Mouse (Mus musculus): ENCODE results near the gene Zfp106. TPM values are rescaled to one million over a fixed set of nuclear protein-coding genes. Genes with fewer than 3 reads are reported as not detected.

Zfp106 gene
- polyA plus RNA-seq (2015; fragmentation: Nextera tagmentation; extraction: Ambion mirVana): 25.6 and 29.1 TPM in 2 replicates

DNA sequence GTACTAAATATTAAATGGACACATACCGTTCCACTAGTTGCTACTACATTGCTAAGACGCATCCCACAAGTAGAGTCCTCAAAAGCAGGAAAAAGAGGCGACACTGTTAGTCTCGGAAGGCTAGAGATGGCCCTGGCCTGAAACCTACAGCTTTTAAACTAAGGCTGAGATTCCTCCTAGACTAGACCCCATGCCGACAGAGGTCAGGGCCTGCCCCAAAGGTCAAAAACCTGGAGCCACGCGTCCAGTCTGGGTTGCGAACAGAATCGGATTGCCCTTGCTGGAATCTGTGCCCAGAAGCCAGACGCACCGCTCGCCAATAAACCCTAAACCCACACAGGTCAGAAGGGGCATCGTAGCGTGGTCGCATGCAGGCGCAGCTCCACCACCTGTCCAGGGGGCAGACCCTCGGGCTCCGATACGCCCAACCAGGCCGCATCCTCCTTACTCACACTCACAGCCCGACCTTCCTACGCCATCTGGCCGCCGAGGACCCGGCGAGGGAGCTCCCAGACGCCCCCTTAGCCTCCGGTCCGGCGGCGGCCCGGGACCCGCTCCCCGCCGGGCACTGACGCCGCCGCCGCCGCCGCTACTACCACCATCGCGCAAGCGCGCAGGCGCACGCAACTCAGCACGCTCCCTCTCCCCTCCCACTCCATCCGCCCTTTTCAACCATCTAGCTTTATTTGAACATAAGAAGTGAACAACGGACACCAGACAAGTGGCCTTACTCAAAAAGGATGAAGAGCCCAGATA, at the start of gene Zfp106:
Gene Zfp106 (minus strand): TSS at position 609 of the 756 bp plus-strand sequence.
- H3K4me2 ChIP-seq: peak within 1 kb of the TSS; percentile 79
- WGBS (ENCODE audit: insufficient replicate concordance): under 1% methylated on average over 50 of the region's 50 CpGs
- H3K27ac ChIP-seq: peak within 1 kb of the TSS; percentile 76
- peak within 1 kb of the TSS; percentile 90 for H3K9ac ChIP-seq
- ATAC-seq (ENCODE audit: low read depth) (peak; percentile 73), DNase-seq (peak; percentile 82)
- H3K4me3 ChIP-seq (replicated peaks): peak within 1 kb of the TSS; percentile 86
- peaks cover 60% of the 10 kb centered on the region for H3K4me1 ChIP-seq (replicated peaks)
- H3K27me3 ChIP-seq: no peaks in the 10 kb centered on the region
- no peaks in the 10 kb centered on the region for H3K9me3 ChIP-seq (replicated peaks)
- 0 out of 2 replicates have a peak, but pooled peaks cover 5% of the 10 kb centered on the region for H3K36me3 ChIP-seq

DNA sequence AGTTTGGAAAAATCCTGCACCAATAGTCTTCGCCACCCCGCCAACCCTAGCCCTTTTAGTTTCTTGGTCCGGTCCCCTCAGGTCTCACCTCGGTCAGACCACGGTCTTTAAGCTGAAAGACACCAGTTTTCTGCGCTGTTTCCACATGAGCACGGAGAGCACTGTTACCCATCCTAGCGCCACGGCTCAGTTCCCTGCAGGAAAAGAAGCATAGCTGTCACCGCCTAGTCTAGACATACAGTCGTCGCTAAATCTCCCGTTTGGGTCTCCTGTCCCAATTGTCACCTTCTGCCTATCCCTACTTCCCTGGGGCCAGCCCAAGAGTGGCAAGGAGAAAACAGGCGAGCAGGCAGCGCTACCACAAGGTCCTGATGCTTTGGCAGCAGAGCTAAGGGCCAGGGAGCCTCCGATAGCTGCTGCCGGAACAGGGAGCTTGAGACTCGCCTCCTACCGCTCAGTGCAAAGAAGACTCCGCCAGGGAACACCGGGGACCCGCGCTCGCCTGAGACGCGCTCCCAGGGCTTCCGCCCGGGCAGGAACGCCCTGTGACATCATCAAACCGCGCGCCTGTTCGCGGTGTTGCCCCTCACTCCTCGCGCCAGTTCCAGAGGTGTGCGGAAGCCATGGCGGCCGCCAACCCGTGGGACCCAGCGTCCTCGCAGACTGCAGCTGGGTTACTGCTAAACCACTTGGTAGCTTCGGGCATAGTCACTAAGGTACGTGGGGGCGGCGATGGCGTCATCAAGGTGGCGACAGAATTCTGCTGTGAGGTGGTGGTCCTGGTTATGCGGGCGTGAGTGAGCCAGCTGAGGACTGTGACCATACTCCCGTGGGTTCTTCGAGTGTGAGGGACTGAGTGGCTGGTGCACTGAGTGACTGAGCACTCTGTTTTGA, 45.4 kb upstream of the Zfp106 start, which contains the start of the genes Haus2 and Lrrc57:
Gene Haus2 (plus strand): TSS at position 554 of the 894 bp plus-strand sequence.
Gene Lrrc57 (minus strand): TSS at position 691 of the 894 bp plus-strand sequence.
- peak within 1 kb of the TSS; percentile 86 for H3K4me3 ChIP-seq (replicated peaks)
- WGBS (ENCODE audit: insufficient replicate concordance): under 1% methylated on average over 52 of the region's 52 CpGs
- H3K27ac ChIP-seq: peak within 1 kb of the TSS; percentile 96
- DNase-seq (peak; percentile 88), ATAC-seq (ENCODE audit: low read depth) (peak; percentile 96)
- peaks cover 28% of the 10 kb centered on the region for H3K36me3 ChIP-seq
- H3K9me3 ChIP-seq (replicated peaks): no peaks in the 10 kb centered on the region
- peaks cover 32% of the 10 kb centered on the region for H3K4me1 ChIP-seq (replicated peaks)
- H3K9ac ChIP-seq: peak within 1 kb of the TSS; percentile 89
- no peaks in the 10 kb centered on the region for H3K27me3 ChIP-seq
- H3K4me2 ChIP-seq: peak within 1 kb of the TSS; percentile 72

DNA sequence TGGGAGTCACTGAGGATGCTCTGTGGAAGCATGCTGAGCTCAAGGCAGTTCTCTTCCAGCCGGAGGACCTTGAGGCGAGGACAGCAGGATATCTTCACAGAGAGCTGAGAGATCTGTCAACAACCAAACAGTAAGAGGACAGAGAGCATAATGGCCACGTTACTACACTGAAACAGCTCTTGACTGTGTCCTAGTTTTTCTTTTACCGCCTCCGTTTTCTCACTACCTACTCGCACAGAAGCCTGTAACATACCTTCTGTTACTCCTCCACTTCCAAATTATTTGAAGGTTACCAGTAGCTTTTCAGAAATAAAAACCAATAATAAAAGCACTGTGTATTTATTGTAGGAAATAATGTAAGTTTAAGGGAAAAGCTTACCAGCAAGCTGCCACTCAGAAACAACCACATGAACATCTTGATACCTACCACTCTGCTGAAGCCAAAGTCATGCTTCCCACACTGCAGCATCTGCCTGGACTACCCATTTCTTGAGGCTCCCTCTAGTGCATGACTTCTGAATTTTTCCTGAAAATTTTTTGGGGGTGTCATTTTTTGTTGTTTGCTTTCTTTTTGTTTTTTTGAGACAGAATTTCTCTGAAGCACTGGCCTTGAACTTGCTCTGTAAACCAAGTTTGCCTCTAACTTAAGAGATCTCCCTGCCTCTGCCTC, 42.5 kb upstream of the Zfp106 start:
- H3K36me3 ChIP-seq: peaks cover 30% of the 10 kb centered on the region
- DNase-seq (no peak), ATAC-seq (ENCODE audit: low read depth) (no peak)
- no peak overlapping the region for H3K27ac ChIP-seq
- peaks cover 23% of the 10 kb centered on the region for H3K4me1 ChIP-seq (replicated peaks)
- H3K4me2 ChIP-seq: no peak overlapping the region
- no peaks in the 10 kb centered on the region for H3K27me3 ChIP-seq
- H3K4me3 ChIP-seq (replicated peaks): no peak overlapping the region
- H3K9me3 ChIP-seq (replicated peaks): no peaks in the 10 kb centered on the region
- WGBS (ENCODE audit: insufficient replicate concordance): 77% methylated on average over 6 of the region's 6 CpGs
- no peak overlapping the region for H3K9ac ChIP-seq

DNA sequence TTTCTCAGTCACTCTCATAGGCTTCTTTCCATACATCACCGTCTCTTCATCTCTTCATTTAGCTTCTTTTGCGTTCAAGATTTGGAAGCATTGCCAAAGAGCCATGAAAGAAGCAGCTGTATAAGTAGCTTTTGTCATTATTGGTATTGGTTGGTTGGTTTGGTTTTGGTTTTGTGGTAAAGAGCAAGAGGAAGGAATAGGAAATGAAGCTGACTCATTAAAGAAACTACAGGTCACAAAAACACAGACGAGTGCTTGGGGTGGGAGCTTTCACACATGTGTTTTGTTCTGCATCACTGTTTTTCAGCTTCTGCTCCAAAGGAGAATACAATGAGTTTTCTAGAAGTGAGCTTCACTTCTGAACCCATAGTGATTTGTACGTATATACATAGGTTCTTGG, 35.9 kb upstream of the Zfp106 start:
- Histone ChIP-seq H3K4me1 (replicated peaks) (no peaks in the 10 kb centered on the region), H3K27me3 (no peaks in the 10 kb centered on the region), H3K9ac (no peak overlapping the region), H3K4me3 (replicated peaks) (no peak overlapping the region), H3K4me2 (no peak overlapping the region), H3K27ac (no peak overlapping the region), H3K9me3 (replicated peaks) (no peaks in the 10 kb centered on the region), H3K36me3 (peaks cover 70% of the 10 kb centered on the region)
- 77% methylated on average over 4 of the region's 4 CpGs for WGBS (ENCODE audit: insufficient replicate concordance)
- DNase-seq (no peak), ATAC-seq (ENCODE audit: low read depth) (no peak)

DNA sequence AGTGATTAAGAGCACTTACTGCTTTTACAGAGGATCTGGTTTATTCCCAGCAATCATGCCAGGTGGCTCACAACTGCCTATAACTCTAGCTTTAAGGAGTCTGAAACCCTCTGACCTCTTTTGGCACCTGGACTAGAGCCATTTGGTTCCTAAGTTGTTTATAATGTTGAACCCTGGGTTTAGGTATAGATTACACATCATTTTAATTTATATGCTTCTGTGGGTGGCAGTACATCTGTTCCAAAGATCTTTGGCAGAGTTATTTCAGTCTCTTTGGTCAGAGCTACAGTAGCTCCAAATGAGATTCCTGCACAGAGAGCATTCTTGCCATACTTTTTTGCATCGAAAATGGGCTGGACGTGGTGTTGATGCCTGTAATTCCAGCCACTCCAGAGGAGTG, 34.1 kb upstream of the Zfp106 start:
- ATAC-seq (ENCODE audit: low read depth): no peak
- H3K36me3 ChIP-seq: peaks cover 68% of the 10 kb centered on the region

DNA sequence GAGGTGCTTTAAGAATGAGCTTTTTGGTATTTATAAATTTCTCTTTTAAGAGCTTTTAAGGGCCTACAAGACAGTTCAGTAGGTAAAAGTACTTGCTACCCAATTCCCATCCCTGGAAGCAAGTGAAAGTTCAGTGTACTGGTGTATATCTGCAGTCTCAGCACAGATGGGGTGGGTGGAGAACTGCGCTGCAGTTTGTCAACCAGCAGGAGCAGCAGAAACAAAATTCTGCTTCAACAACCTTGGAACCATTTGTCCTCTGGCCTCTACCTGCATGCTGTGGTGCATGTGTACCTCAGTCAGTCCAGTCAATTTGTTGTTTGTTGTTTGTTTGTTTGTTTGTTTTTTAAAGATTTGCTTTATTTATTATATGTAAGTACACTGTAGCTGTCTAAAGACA, 28.6 kb upstream of the Zfp106 start:
- H3K27me3 ChIP-seq: no peaks in the 10 kb centered on the region
- no peak for ATAC-seq (ENCODE audit: low read depth)
- no peak overlapping the region for H3K27ac ChIP-seq
- H3K4me2 ChIP-seq: no peak overlapping the region
- WGBS (ENCODE audit: insufficient replicate concordance): 91% methylated on average over 1 of the region's 1 CpGs
- H3K9me3 ChIP-seq (replicated peaks): no peaks in the 10 kb centered on the region
- H3K36me3 ChIP-seq: peaks cover 68% of the 10 kb centered on the region
- H3K4me3 ChIP-seq (replicated peaks): no peak overlapping the region
- no peaks in the 10 kb centered on the region for H3K4me1 ChIP-seq (replicated peaks)
- no peak for DNase-seq
- H3K9ac ChIP-seq: no peak overlapping the region

More for the DNA sequence above, 34.1 kb upstream of the Zfp106 start:
- Histone ChIP-seq H3K9me3 (replicated peaks) (no peaks in the 10 kb centered on the region), H3K27me3 (no peaks in the 10 kb centered on the region), H3K27ac (no peak overlapping the region), H3K4me2 (no peak overlapping the region), H3K9ac (no peak overlapping the region), H3K4me1 (replicated peaks) (no peaks in the 10 kb centered on the region), H3K4me3 (replicated peaks) (no peak overlapping the region)
- 88% methylated on average over 2 of the region's 2 CpGs for WGBS (ENCODE audit: insufficient replicate concordance)
- no peak for DNase-seq

DNA sequence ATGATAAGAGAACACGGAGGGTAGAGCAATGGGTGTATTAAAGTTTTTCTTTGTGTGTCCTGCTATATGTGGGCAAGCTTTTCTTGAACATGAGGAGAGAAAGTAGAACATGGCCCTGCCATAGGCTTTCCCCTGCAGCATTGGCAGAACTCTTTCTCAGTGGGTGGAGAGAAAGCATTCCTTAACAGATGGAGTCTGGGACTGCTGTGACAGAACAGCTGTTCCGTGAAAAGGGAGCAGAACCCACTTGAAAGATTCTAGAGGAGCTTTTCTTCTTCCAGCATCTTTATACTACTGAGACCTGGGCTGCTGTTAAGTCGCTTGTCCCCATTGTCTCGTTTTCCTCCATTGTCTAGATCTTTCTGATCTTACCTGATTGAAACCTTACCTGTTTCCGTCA, 26.1 kb upstream of the Zfp106 start:
- no peaks in the 10 kb centered on the region for H3K9me3 ChIP-seq (replicated peaks)
- WGBS (ENCODE audit: insufficient replicate concordance): 71% methylated on average over 5 of the region's 5 CpGs
- H3K27me3 ChIP-seq: no peaks in the 10 kb centered on the region
- no peak for ATAC-seq (ENCODE audit: low read depth)
- H3K4me3 ChIP-seq (replicated peaks): no peak overlapping the region
- no peak overlapping the region for H3K9ac ChIP-seq
- H3K36me3 ChIP-seq: peaks cover 60% of the 10 kb centered on the region
- DNase-seq: no peak
- H3K4me1 ChIP-seq (replicated peaks): no peaks in the 10 kb centered on the region
- H3K4me2 ChIP-seq: no peak overlapping the region
- no peak overlapping the region for H3K27ac ChIP-seq

DNA sequence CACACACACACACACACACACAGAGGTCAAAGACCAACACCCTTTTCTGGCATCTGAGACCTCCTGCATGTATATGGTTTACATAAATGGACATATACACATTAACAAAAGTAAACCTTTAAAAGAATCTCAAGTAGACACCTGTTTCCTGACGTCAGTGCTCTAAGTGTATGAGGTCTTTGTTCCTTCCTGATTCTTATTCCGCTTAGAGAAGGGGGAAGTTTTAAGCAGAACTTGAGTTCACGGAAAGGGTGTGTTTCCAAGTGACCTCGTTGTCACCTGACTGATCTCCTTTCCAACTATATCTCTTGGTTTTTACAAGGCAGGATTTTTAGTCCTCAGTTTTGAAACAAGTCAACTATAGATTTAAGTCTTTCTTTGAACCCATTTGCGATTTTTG, 14.6 kb upstream of the Zfp106 start:
- peaks cover 44% of the 10 kb centered on the region for H3K4me1 ChIP-seq (replicated peaks)
- no peak overlapping the region for H3K4me3 ChIP-seq (replicated peaks)
- ATAC-seq (ENCODE audit: low read depth): no peak
- DNase-seq: no peak
- no peaks in the 10 kb centered on the region for H3K9me3 ChIP-seq (replicated peaks)
- WGBS (ENCODE audit: insufficient replicate concordance): 29% methylated on average over 5 of the region's 5 CpGs
- peaks cover 4% of the 10 kb centered on the region; the same call in 1 of the 2 replicates for H3K36me3 ChIP-seq
- no peak overlapping the region for H3K9ac ChIP-seq
- no peak overlapping the region for H3K27ac ChIP-seq
- no peaks in the 10 kb centered on the region for H3K27me3 ChIP-seq
- no peak overlapping the region for H3K4me2 ChIP-seq

DNA sequence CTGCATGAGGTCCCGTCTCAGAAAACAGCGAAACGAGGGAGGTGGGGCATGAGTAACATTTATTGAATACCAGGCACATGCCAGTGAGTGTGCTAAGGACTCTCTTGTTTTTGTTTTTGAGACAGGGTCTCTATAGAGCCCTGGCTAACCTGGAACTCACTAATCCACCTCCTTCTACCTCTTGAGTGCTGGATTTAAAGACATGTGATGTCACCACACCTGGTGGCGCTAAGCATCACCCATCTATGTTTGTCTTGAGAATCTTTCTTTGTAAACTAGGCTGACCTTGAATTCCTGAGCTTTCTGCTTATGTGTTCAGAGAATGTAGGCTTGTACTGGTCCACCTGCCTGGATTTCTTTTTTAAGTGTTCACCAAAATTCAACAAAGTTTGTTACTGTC, 14.2 kb upstream of the Zfp106 start:
- H3K4me2 ChIP-seq: no peak overlapping the region
- H3K36me3 ChIP-seq: peaks cover 4% of the 10 kb centered on the region; the same call in 1 of the 2 replicates
- 63% methylated on average over 4 of the region's 4 CpGs for WGBS (ENCODE audit: insufficient replicate concordance)
- no peaks in the 10 kb centered on the region for H3K27me3 ChIP-seq
- H3K4me1 ChIP-seq (replicated peaks): peaks cover 47% of the 10 kb centered on the region
- no peak for ATAC-seq (ENCODE audit: low read depth)
- no peak for DNase-seq
- no peak overlapping the region for H3K9ac ChIP-seq
- H3K27ac ChIP-seq: peak overlapping the region; percentile 43
- no peak overlapping the region for H3K4me3 ChIP-seq (replicated peaks)
- H3K9me3 ChIP-seq (replicated peaks): no peaks in the 10 kb centered on the region

DNA sequence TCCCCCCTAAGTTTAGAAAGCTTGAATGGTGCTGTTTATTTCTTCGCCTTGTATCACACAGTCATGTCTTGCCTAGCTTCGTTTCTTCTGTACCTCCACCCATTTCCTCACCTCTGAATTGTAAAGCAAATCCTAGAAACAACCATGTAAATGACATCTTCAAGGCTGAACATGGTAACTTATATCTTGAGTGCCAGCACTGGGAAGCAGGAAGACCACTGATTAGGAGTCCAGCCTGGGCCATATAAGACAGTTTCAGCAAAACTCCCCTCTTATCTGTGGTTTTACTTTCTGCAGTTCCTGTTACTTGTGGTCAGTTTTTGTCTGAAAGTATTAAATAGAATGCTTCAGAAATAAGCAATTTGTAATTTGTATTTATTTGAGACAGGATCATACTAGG, 12.3 kb upstream of the Zfp106 start:
- WGBS (ENCODE audit: insufficient replicate concordance): 13% methylated on average over 2 of the region's 2 CpGs
- no peaks in the 10 kb centered on the region for H3K27me3 ChIP-seq
- H3K36me3 ChIP-seq: peaks cover 13% of the 10 kb centered on the region
- DNase-seq (no peak), ATAC-seq (ENCODE audit: low read depth) (peak; percentile 70)
- H3K4me2 ChIP-seq: peak overlapping the region; percentile 30
- H3K9me3 ChIP-seq (replicated peaks): no peaks in the 10 kb centered on the region
- H3K9ac ChIP-seq: 0 out of 2 replicates have a peak overlapping the region, but pooled peaks have one; percentile 29
- no peak overlapping the region for H3K4me3 ChIP-seq (replicated peaks)
- H3K27ac ChIP-seq: peak overlapping the region; percentile 70
- H3K4me1 ChIP-seq (replicated peaks): peaks cover 62% of the 10 kb centered on the region

DNA sequence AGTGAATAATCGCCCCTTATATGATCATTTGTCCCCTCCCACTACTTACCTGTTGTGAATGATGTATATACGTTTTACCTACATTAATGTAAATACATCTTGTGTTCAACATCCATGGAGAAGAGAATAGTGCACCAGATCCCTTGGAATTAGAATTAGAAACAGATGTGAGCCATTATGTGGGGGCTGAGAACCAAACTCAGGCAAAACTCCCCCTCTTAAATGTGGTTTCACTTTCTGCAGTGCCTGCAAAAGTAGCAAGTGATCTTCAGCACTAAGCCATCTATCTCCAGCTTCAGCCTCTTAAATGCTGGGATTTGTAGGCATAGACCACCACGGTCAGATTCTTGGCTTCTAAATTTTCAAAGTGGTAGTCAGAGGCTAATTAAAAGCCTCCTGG, 11.5 kb upstream of the Zfp106 start:
- H3K27ac ChIP-seq: peak overlapping the region; percentile 70
- H3K9me3 ChIP-seq (replicated peaks): no peaks in the 10 kb centered on the region
- no peak overlapping the region for H3K9ac ChIP-seq
- no peaks in the 10 kb centered on the region for H3K27me3 ChIP-seq
- peaks cover 65% of the 10 kb centered on the region for H3K4me1 ChIP-seq (replicated peaks)
- no peak for ATAC-seq (ENCODE audit: low read depth)
- WGBS (ENCODE audit: insufficient replicate concordance): 71% methylated on average over 3 of the region's 3 CpGs
- DNase-seq: no peak
- peaks cover 13% of the 10 kb centered on the region for H3K36me3 ChIP-seq
- no peak overlapping the region for H3K4me3 ChIP-seq (replicated peaks)
- H3K4me2 ChIP-seq: peak overlapping the region; percentile 30; the same call in 1 of the 2 replicates

Data from liver, embryonic 13.5 days (tissue).